19 mouse cellular contexts compared by ENCODE assay signal in the genomic region with DNA sequence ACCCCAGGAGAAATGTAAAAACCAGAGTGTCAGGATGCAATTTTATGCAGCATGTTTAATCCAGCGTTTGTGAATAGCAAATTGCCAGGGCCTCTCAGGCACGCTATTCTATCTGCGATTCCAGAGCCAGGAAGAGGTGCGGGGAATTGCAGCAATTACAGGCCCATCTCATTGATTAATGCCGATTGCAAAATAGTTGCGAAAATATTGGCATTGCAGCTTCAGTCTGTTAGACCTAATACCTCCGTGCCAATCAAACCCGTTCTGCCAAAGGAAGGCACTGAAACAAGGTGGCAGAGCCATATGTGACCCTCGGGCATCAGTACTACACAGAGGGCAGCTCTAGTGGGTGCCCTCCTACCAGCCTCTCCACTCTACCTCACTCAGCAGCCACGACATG.
"Had no signal": no experiment of that assay in that cellular context is flagged by ENCODE, and none has a peak within 500 bp of the region (broad histone marks: within the 10 kb centered on the region; RNA-seq: fewer than 3 reads in every experiment).

No protein-coding gene starts in this region.

- ATAC-seq: midbrain, embryonic 16.5 days had no signal

- H3K36me3 ChIP-seq: midbrain, embryonic 10.5 days; midbrain, embryonic 12.5 days; neural tube, embryonic 13.5 days; neural tube, embryonic 15.5 days had no signal

- DNase-seq: lung, adult 18-20 months; lung, embryonic 14.5 days; lung, postnatal 10 days; lung, postnatal 4 days; midbrain, embryonic 14.5 days; retina, postnatal 1 day; right cerebral cortex, adult 18-20 months; right cerebral cortex, postnatal 25 days; right cerebral cortex, postnatal 4 days; spleen, adult 18-20 months; thymus, adult 18-20 months; thymus, postnatal 14 days; thymus, postnatal 36 days had no signal

- H3K9ac ChIP-seq: lung, embryonic 14.5 days; midbrain, embryonic 12.5 days; neural tube, embryonic 13.5 days; neural tube, embryonic 15.5 days had no signal

- H3K27ac ChIP-seq: midbrain, embryonic 10.5 days; midbrain, embryonic 12.5 days; neural tube, embryonic 13.5 days; neural tube, embryonic 15.5 days had no signal

- H3K9me3 ChIP-seq: midbrain, embryonic 10.5 days; midbrain, embryonic 12.5 days; neural tube, embryonic 13.5 days; neural tube, embryonic 15.5 days had no signal

- H3K4me3 ChIP-seq: midbrain, embryonic 10.5 days; midbrain, embryonic 12.5 days; myocyte; neural tube, embryonic 13.5 days; neural tube, embryonic 15.5 days had no signal

- H3K4me2 ChIP-seq: lung, embryonic 14.5 days; midbrain, embryonic 12.5 days; neural tube, embryonic 13.5 days; neural tube, embryonic 15.5 days had no signal

- H3K4me1 ChIP-seq: midbrain, embryonic 10.5 days; neural tube, embryonic 15.5 days had no signal
